Mouse (Mus musculus): ENCODE measurements around the gene Ola1.

The Ola1 gene

GRCm38 (mm10) chr2:73218913-73219312, at the start of gene Ola1:
Ola1 (minus strand) TSS chr2:73218924.
- DNase-seq: no peak

- no peak for DNase-seq
Observed at GRCm38 (mm10) chr2:73268281-73268680, 49.6 kb upstream of the Ola1 start.

- DNase-seq: no peak
Observed at GRCm38 (mm10) chr2:73267818-73268217, 49.1 kb upstream of the Ola1 start.

- DNase-seq: no peak
Observed at GRCm38 (mm10) chr2:73267231-73267630, 48.5 kb upstream of the Ola1 start.

- no peak for DNase-seq
Observed at GRCm38 (mm10) chr2:73266623-73267022, 47.9 kb upstream of the Ola1 start.

- no peak for DNase-seq
Observed at GRCm38 (mm10) chr2:73266011-73266410, 47.3 kb upstream of the Ola1 start.

GRCm38 (mm10) chr2:73264611-73265195, 46.0 kb upstream of the Ola1 start:
- no peak for DNase-seq

- no peak for DNase-seq
Observed at GRCm38 (mm10) chr2:73263794-73264610, 45.3 kb upstream of the Ola1 start.

- no peak for DNase-seq
Observed at GRCm38 (mm10) chr2:73263172-73263765, 44.5 kb upstream of the Ola1 start.

- DNase-seq: no peak
Observed at GRCm38 (mm10) chr2:73248701-73249100, 30.0 kb upstream of the Ola1 start.

GRCm38 (mm10) chr2:73241299-73241698, 22.6 kb upstream of the Ola1 start:
- DNase-seq: no peak

GRCm38 (mm10) chr2:73231081-73231480, 12.4 kb upstream of the Ola1 start:
- DNase-seq: no peak

- peak; percentile 96 for DNase-seq
Observed at GRCm38 (mm10) chr2:73213871-73214659, 4.7 kb downstream of the Ola1 start.

GRCm38 (mm10) chr2:73213539-73213870, 5.2 kb downstream of the Ola1 start:
- DNase-seq: no peak

- DNase-seq: no peak
Observed at GRCm38 (mm10) chr2:73204328-73204727, 14.4 kb downstream of the Ola1 start.

- no peak for DNase-seq
Observed at GRCm38 (mm10) chr2:73188488-73188887, 30.2 kb downstream of the Ola1 start.

- no peak for DNase-seq
Observed at GRCm38 (mm10) chr2:73185185-73185584, 33.5 kb downstream of the Ola1 start.

GRCm38 (mm10) chr2:73169496-73169895, 49.2 kb downstream of the Ola1 start:
- no peak for DNase-seq

- no peak for DNase-seq
Observed at GRCm38 (mm10) chr2:73167126-73167525, 51.6 kb downstream of the Ola1 start.

- DNase-seq: no peak
Observed at GRCm38 (mm10) chr2:73164666-73165065, 54.1 kb downstream of the Ola1 start.

GRCm38 (mm10) chr2:73160772-73161171, 58.0 kb downstream of the Ola1 start:
- no peak for DNase-seq

GRCm38 (mm10) chr2:73157202-73157601, 61.5 kb downstream of the Ola1 start:
- DNase-seq: no peak

GRCm38 (mm10) chr2:73150526-73150925, 68.2 kb downstream of the Ola1 start:
- no peak for DNase-seq

Measured in right cerebral cortex, postnatal 25 days (tissue).